Mouse (Mus musculus): Measurements from ENCODE around the gene Best3. TPM values are rescaled to one million over a fixed set of nuclear protein-coding genes. Genes with fewer than 3 reads are reported as not detected.

Best3 gene
- polyA plus RNA-seq, 1 experiment: 0.11 TPM

DNA sequence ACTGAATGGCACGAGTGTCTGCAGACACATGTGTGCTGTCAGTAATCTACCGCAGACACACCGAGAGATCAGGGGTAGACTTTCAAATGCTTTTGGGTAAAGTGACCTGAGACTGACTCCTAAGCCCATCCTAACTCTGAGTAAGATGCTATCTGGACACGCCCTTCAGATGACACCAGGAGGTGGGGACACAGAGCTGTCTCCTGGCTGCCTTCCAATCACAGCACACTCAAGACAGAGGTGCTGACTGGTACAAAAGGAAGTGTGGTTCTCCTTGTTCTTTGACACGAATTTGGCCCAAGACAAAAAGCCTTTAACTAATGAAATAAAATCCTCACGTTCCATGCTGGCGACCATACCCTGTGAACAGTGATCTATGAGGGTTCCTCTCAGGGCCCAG lies 87.1 kb downstream of the Best3 start:
- H3K4me3 ChIP-seq (ENCODE audit: control insufficient read depth, insufficient read depth, low read length): no peak overlapping the region
- H3K36me3 ChIP-seq (ENCODE audit: control insufficient read depth, insufficient read depth, low read length): peaks cover 32% of the 10 kb centered on the region
- no peaks in the 10 kb centered on the region for H3K27me3 ChIP-seq (ENCODE audit: control insufficient read depth, insufficient read depth, low read length)
- no peak overlapping the region for H3K27ac ChIP-seq (ENCODE audit: control insufficient read depth, insufficient read depth, low read length)
- 85% methylated on average over 7 of the region's 7 CpGs for WGBS
- DNase-seq: no peak
- no peaks in the 10 kb centered on the region for H3K4me1 ChIP-seq (replicated peaks; ENCODE audit: control insufficient read depth, insufficient read depth, low read length)
- no peak for TF ChIP-seq CTCF (IDR thresholded peaks at IDR 0.05; ENCODE audit: borderline replicate concordance, control insufficient read depth, extremely low read depth, insufficient read depth, low read length, poor library complexity)

Other genes starting within 250 kb of the Best3 start
- 0.12 and 0.22 TPM in 2 replicates for gene Myrfl, start 89.4 kb upstream of the Best3 start, polyA plus RNA-seq (2012; rRNA removed)
- 138 and 151 TPM in 2 replicates for gene Rab3ip, start 35.5 kb upstream of the Best3 start, polyA plus RNA-seq (2012; rRNA removed)
- not detected in 2 replicates for gene Gm10271, start 13.7 kb upstream of the Best3 start, polyA plus RNA-seq (2012; rRNA removed)
- gene Lrrc10, start 59.0 kb downstream of the Best3 start, polyA plus RNA-seq (2012; rRNA removed): 0.47 and 15.3 TPM in 2 replicates
- 130 and 139 TPM in 2 replicates for gene Cct2, start 77.5 kb downstream of the Best3 start, polyA plus RNA-seq (2012; rRNA removed)
- gene Frs2, start 162.2 kb downstream of the Best3 start, polyA plus RNA-seq (2012; rRNA removed): 19.8 and 21.1 TPM in 2 replicates
- 41.6 and 43.3 TPM in 2 replicates for gene Yeats4, start 238.2 kb downstream of the Best3 start, polyA plus RNA-seq (2012; rRNA removed)

All from thymus, adult 2 months (tissue).